Mouse (Mus musculus): ENCODE results near the gene 1110002E22Rik.

GRCm38 (mm10) chr3:138078701-138079100, 13.8 kb downstream of the 1110002E22Rik start:
- TF ChIP-seq POLR2A (IDR thresholded peaks at IDR 0.05; ENCODE audit: insufficient read depth, low read depth, low read length), result no peak
- no peak for TF ChIP-seq CTCF (IDR thresholded peaks at IDR 0.05; ENCODE audit: insufficient read depth, low read depth, low read length)

All from olfactory bulb, adult 2 months (tissue).